Mouse (Mus musculus): ENCODE results near the gene Ehmt1. TPM values are rescaled to one million over a fixed set of nuclear protein-coding genes. Genes with fewer than 3 reads are reported as not detected.

Gene Ehmt1
- polyA plus RNA-seq (2017; shearing (Covaris generic)) = 55.3 TPM

DNA sequence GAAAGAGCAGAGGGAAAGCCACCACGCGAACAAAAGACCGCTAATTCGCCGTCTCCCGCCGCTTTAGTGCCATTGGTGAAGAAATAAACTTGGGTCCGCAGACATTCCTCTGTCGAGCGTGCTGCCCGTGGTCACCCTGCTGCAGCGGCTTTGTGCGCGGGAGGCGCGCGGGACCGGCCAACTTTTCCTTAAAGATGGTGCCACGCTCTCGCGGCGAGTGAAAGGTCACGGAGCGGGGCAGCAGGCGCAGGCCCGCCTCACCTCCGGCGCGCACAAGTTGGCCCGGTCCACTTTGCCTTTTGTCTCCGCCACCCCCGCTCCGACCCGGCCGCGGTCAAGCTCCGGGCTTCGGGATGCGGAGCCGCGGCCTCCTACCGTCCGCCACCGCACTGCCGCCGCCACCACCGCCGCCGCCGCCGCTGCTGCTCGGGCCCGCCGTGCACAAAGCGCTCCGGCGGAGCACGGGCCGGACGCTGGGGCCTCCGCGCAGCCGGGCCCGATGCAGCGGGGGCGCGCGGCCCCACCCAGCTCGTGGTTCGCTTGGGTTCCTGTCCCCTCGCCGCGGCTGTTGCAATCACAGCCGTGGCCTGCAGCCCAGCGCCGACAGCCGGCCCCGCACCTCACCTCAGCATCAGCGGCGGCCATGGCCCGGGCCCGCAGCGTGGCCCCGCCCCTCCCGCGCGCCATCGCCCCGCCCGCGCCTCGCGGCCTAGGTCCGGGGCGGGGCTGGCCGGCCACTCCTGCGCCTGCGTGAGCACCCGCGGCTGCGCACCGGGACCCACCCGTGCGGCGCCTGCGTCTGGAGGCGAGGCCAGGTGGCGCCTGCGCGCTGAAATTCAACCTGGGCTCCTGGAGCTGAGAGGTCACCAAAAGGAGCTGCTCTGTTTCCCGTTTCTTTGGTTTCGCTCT is at the start of gene Ehmt1:
Gene Ehmt1, minus strand, starts transcription at position 685 of the 909 bp plus-strand sequence.

DNA sequence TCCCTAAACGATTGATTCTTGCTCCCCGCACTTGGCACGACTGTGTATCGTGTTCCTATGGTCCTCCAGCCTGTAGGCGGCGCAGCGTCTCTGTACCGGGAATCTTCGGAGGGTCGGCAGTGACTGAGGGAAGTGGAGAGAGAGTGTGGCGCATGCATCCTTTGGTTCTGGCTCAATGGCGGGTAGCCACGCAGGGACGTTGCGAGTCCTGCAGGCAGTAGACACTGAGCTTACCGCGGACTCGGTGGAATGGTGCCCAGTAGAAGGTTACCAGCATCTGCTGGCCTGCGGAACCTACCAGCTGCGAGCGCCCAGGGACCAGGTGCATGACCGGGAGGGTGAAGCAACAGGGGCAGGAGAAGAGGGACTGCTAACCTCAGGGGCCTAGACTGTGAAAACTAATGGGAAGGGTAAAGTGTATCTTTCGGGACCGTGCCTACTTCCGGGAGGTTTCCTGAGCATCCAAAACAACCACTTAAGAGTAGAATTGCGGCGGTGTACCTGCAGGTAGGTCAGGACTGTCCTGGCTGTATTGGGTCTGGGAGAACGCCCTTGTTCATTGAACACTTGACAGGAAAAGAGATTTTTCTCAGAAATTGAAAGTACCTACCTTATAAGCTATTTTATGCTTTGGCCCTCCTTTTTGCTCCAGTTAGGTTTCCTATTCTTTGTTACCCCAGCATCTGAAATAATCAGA is 43.0 kb upstream of the Ehmt1 start, which contains the start of gene Dph7:
Gene Dph7, plus strand, starts transcription at position 97 of the 697 bp plus-strand sequence.

GRCm38 (mm10) chr2:24949421-24950188 is 30.2 kb upstream of the Ehmt1 start, which contains the start of gene Zmynd19:
TSS of gene Zmynd19 (plus strand) at chr2:24949792.

DNA sequence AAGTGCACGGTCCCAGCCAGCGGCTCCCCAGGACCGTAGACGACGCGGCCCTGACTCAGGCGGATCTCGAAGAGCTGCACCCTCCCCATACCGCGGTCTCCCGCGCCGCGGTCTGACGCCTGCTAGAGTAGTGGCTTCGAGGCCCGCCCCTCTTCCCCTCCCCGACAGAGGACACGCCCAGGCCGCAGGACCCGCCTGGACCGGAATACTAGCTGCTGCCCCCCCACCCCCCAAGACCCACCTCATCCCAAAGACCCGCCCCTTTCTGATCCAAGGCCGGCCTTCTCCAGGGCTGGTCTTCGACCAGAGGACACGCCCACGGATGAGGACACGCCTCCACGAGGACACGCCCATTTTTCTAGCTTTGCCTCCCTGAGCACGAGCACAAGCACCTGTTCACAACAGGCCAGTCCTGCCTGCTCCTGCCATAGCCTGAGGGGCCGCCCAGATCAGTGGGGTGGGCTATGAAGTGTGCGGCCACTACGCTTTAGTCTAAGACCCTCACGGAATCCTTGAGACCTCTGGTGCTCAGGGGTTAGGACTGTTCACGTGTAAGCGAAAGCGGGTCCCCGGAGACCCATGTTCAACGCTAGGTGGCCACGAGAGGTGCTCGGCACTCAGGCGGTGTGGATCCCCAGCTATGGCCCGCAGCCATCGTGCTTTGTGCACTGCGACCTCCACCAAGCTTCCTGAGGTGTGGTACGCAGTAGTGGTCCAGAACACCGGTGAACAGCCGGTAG is 15.8 kb upstream of the Ehmt1 start, which contains the start of gene Arrdc1:
Gene Arrdc1, minus strand, starts transcription at position 196 of the 740 bp plus-strand sequence.

DNA sequence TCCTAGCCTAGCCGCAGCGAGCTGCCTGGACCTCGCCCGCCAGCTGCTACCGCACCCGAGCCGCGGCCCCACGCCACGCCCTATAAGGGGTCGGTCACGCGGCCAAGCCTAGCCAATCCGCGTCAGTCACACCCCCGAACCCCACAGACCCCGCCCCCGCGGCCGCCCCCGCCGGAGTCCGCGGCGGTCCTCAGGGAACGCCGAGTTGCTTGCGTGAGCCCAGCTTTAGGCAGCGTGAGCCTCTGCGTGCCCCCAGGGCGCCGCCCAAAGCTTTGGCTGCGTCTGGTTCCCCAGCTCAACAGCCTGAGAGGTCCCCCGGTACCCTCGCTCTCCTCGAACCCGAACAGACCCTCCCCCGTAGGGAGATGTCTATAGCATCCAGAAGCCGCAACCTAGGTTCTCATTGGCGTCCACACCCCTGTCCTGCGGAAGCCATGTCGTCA is 156.3 kb downstream of the Ehmt1 start, which contains the start of gene Cacna1b:
Gene Cacna1b, minus strand, starts transcription at position 38 of the 443 bp plus-strand sequence.

Other genes with a start within 250 kb of the Ehmt1 start
- gene Cacna1b, start 156.5 kb downstream of the Ehmt1 start, polyA plus RNA-seq (2017; shearing (Covaris generic)) = 0.07 TPM
- 197 TPM for gene Arrdc1, start 15.6 kb upstream of the Ehmt1 start, polyA plus RNA-seq (2017; shearing (Covaris generic))
- 21.1 TPM for gene Zmynd19, start 30.2 kb upstream of the Ehmt1 start, polyA plus RNA-seq (2017; shearing (Covaris generic))
- gene Dph7, start 42.8 kb upstream of the Ehmt1 start, polyA plus RNA-seq (2017; shearing (Covaris generic)) = 15.2 TPM
- 93.4 TPM for gene Mrpl41, start 55.5 kb upstream of the Ehmt1 start, polyA plus RNA-seq (2017; shearing (Covaris generic))
- gene Pnpla7, start 56.4 kb upstream of the Ehmt1 start, polyA plus RNA-seq (2017; shearing (Covaris generic)) = 98.3 TPM
- gene Nsmf, start 134.7 kb upstream of the Ehmt1 start, polyA plus RNA-seq (2017; shearing (Covaris generic)) = 20.8 TPM
- gene Entpd8, start 160.7 kb upstream of the Ehmt1 start, polyA plus RNA-seq (2017; shearing (Covaris generic)) = not detected
- gene Noxa1, start 175.5 kb upstream of the Ehmt1 start, polyA plus RNA-seq (2017; shearing (Covaris generic)) = not detected